Mouse (Mus musculus) cerebellum, postnatal 25 days (tissue): ENCODE measurements around the gene Ets1.
A peak's percentile ranks its signal among the peaks of the same experiment; 100 is the strongest.

Experiments used
- DNase-seq, 2 experiments: peaks; one replicate each; pipeline ENCODE4 v3.0.0; 2021; ENCODE audit warnings: mixed read lengths in 2 of 2

The Ets1 gene

DNA sequence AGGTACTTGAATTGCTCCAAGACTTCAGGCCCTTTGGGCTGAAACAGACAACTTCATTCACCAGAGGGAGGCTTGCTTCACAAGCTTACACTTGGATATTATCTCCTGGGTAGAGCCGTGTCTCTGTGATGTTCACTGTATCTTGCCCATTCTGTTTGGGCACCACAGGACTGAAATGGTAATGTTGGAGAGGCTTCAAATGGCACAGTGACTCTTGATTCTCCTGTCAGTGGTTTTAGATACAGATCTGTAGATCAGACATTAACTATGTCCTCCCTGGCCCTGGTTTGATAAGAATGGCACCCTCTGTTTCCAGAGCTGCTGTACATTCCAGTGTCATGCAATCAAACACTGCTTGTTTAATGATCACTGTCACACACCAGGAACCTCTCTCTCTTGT is 77.1 kb downstream of the Ets1 start:
- no peak for DNase-seq

DNA sequence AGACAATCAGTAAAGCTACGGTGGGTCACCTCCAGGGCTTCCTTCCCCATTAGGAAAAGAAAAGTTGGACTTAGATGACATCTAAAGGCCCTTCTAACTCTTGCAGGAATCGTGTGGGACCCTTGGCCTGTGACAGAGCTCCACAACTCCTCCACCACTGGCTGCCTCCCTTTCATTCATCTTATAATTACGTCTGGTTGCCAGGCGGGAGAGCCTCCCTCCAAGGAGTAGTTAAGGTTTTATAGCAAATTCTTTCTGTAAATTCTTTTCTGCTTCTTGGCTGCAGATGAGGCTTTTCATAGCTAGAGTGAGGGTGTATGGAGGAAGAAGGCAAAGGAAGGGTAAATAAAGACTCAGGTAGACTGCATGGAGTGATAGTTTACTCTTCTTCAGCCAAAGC is 77.8 kb downstream of the Ets1 start:
- DNase-seq, result no peak

GRCm38 (mm10) chr9:32714487-32714886 is 78.5 kb downstream of the Ets1 start:
- no peak for DNase-seq

DNA sequence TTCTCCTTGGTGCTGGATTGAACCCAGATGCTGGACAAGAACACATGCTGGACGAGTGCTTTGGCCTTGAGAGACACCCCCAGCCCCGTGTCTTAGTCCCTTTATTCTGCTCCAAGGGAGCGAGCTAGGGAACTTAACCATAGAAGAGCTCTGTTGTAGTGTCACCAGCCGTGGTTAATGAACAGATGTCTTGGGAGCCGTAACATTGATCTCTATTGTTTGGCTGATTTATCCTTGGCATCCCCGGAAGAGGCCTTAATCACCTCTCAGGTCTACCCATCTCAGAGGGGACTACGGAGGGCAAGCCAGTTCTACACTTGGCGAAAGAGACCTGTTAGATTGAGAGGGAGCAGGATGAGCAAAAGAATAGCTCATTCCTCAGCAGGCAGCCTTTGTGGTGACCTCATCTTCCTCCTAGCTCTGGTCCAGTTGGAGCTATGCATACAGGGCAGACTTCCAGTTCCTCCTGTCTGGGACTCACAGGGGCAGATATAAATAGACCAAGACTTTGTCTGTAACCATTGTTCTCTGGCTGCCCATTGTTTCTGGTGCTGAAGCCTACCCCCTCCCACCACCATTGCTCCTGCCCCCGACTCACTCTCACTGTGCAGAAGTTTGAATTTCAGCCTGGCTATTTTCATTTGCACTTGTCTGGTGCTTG is 79.9 kb downstream of the Ets1 start:
- DNase-seq, result peak; percentile 57 to 71

DNA sequence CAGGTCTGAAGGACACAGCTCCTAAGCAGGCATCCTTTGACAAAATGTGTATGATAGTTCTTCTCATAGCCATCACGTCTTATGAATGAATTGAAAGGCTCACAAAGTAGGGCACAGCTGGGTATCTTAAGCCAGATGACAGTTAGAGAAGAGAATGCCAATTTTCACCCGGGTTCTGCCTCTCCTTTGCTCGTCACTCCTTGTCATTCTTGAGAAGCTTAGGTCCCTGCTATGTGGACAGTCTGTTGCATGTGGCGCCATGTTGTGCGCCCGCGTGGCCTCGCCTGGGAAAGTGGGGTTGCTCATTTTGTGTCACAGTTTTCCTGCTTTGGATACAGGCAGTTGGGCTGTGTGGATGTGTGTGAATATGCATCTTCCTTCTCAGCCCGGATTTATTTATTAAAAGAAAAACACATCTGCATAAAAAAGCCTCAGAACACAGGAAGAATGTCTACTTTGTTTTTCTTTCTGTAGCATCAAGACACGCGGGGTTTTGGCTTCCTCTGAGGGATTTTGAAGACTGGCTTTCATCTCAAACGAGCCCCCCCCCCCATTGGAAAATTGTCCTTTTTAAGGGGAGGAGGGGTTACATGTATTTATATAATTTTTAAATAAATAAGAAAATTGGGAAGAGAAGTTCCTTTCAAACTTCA is 81.4 kb downstream of the Ets1 start:
- DNase-seq, result peak in 1 of 2 experiments; percentile 20

DNA sequence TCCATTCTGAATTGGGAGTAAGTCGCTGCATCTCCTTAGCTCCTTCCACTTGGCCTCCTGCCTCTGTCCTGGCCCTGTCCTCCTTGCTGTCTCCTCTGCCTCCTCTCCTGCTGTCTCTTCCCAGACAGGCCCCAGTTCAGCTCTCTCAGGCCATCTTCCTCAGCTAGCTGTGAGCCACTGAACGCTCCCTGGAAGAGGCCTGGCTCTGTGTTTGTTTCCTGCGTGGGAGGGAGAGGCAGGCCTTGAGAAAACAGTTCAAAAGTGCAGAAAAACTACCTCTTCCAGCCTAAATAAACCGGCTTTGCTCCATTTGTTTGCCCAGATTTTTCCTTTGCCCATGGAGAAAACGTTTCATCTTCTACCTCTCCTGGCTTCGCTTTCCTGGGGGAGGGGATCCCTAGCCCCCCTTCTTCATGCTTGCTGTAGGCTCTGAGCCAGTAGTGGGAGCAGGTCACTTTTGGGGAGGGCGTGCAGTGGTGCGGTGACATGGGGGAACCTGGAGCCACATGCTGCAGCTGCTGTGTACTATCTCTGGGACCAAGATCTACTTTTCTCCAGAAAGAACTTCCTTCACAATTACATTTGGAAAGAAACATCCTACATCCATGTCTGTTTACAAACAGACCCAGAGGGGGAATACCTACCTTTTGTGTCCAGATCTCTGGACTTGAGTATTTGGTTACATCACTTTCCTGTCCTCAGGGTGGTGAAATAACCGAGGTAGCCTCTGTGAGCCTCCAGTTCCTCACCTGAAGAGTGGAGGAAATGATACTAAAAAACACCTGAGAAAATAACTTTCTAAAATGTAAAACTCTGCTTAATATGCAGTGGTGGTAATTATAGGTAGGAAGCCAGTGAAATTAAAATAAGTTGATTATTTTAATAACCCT is 82.2 kb downstream of the Ets1 start:
- DNase-seq, result peak in 1 of 2 experiments; percentile 22

DNA sequence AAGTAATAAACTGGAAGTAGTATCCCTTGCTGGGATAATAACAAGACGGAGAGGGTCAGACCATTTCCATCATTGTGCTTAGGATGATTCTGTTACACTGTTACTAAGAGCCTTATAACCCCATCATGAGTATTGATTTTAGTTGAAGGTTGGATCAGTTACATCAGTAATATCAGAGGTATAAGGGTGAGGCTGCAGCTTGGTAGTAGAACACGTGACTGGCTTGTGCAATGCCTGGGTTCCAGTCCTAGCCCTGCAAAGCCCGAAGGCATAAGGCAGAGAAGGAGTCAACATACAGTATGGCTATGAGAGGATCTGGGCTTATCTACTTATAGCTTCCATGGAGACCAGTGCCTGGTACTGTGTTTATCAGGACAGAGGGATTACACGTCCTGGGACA is 82.8 kb downstream of the Ets1 start:
- no peak for DNase-seq

GRCm38 (mm10) chr9:32719941-32720263 is 83.9 kb downstream of the Ets1 start:
- no peak for DNase-seq

DNA sequence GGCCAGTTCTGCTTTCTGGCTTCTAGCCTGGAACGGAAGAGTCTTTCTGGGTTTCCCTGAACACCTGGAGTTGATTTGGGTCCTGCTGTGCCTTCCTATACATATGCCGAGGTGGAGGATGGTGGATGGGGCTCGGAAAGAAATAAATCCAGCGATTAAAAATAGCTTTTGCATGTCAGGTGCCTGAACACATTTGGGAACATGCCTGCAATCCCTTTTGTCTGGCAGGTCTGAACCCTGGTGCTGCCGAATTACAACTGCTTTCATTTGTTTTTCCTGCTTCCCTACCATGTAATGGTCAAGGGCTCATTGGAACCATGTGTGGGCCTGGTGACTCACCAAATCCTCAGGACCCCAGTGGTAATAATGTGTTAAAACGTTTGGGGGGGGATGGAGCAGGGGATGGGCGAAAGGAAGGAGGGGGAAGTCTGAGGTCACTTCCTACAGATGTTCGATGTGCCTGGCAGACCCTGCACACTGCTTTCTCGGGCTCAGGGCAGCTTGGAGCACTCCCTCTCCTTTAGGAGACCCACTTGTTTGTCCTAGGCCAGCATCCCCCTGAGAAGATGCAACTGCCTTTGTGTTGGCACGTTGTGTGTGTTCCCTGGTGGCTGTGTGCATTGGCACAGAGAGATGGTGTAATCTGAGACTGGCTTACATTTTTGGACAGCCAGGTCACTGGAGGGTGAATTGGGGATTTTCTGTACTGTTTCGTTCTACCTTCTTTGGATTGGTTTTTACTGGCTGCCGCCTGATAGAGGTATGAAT is 84.4 kb downstream of the Ets1 start:
- DNase-seq, result no peak

- DNase-seq, result no peak
Measured at GRCm38 (mm10) chr9:32721081-32721480, 85.1 kb downstream of the Ets1 start.

DNA sequence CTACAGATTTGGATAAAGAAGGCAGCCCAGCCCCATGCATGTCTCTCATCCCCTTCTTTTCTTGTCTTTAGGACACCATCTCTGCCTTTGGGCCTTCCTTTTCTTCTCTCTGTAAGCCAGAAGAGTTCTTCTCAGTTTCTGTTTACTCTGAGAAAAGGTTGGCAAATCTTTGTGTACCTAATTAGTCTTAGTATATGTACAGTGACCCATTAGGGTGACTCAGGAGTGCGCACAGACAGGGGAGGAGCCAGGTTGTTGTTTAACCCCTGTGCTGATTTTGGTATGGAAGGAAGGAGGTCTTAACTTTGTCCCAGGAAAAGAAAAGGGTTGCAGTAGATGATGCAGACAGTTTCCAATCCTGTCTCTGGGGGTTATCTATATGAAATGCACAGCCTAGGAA is 86.2 kb downstream of the Ets1 start:
- DNase-seq, result no peak

- DNase-seq, result no peak
Measured at GRCm38 (mm10) chr9:32722969-32723368, 86.9 kb downstream of the Ets1 start.

GRCm38 (mm10) chr9:32724131-32724825 is 88.3 kb downstream of the Ets1 start:
- no peak for DNase-seq

DNA sequence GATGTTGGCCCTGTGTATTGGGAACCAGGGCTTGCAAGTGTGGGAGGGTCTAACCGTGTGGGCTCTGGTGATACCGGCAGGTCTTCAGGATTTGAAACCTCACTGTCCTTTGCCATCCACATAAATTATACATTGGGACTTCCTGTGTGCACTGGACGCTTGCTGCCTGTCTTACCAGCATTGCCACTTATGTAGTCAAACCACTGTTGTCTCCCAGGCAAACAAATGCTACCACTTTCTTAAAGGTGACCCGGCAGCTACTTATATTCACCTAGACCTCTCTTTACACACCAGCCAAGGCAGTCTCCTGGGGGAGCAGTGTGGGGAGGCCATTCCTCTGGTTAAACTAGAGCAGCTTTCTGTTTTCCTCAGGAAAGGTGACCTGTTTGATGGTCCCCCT is 89.9 kb downstream of the Ets1 start:
- no peak for DNase-seq

GRCm38 (mm10) chr9:32726595-32726994 is 90.6 kb downstream of the Ets1 start:
- DNase-seq, result no peak

DNA sequence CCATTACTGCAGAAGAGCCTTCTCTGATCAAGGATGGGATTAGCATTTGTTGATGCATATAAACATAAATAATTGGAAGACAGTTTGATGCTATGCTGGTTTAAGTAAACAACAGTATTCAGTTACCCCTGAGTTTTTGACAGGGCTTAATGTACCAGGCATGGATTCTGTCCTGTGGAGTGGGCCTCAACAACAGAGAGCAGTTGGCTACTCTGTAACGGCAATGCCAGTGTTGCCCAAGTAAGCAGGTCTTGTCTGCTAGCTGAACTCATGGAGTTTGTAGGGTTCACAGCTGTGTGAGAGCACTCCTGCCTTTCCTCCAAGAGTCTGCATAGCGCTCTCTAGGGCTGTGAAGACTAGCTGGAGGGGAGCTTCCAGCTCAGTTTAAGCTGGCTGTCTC is 91.0 kb downstream of the Ets1 start:
- no peak for DNase-seq

DNA sequence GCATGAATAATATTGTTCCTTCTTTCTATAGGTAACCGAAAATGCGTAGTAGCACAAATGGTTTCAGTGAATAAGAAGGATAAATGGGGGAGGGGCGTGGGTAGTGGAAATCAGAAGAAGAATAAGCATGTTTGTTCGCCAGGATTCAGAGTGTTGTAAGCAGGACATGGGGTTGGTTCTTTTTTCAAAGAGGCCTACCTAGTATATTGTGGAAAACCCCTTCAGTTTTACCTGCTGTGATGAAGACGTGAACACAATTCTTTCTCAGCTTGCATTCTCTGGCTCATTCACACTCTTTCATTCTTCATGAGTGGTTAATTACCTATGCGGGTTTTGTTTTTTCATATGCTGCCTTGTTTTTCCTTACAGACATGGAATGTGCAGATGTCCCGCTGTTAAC is 92.3 kb downstream of the Ets1 start:
- no peak for DNase-seq

GRCm38 (mm10) chr9:32728806-32729205 is 92.8 kb downstream of the Ets1 start:
- DNase-seq, result no peak

DNA sequence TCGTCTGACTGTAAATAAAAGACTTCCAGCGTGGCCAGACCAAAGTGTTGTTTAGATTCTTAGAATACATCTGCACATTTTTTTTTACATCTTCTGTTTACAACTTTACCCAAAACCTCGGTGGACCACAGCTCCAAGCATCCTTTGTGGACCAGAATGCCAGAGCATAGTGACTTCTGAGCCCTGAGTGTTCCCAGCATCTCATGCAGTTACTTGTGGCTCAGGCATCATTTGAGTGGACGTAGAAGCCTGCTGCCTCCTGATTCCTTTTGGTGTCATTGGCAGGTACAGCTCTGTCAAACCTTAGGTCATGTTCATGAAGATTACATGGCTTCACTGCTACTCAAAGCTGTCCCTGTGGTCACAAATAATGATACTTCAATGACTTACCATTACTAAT is 93.2 kb downstream of the Ets1 start:
- no peak for DNase-seq

DNA sequence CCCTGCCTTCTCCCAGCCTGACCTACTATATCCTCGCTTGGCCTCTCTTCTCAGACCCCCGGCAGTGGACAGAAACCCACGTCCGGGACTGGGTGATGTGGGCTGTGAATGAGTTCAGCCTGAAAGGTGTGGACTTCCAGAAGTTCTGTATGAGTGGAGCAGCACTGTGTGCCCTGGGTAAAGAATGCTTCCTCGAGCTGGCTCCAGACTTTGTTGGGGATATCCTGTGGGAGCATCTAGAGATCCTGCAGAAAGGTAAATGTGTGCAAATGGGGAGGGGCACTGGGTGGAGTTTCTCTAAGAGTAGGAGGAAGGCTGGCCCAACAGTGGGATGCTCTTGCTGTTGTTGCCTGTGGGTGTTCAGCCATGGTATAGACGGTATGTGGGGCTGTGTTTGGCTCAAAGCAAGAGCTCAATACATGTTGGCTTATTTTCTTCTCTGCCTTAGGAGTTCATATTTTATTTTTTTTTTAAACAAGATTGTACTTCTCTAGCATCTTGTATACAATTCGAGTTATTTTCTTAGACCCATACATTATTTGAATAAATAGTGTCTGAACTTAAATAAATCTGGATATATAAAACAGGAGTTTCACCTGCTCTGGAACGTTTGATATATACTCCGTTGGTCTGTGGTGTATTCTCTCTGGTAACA is 94.1 kb downstream of the Ets1 start:
- DNase-seq, result no peak

GRCm38 (mm10) chr9:32730656-32731590 is 94.9 kb downstream of the Ets1 start:
- DNase-seq, result no peak
